Mouse (Mus musculus): ENCODE data around the gene Eci2.

GRCm38 (mm10) chr13:34964419-34964818 lies 62.5 kb downstream of the Eci2 start:
- TF ChIP-seq CTCF (IDR thresholded peaks at IDR 0.05; ENCODE audit: control insufficient read depth, insufficient read depth, low read length) (no peak), POLR2A (IDR thresholded peaks at IDR 0.05; ENCODE audit: borderline replicate concordance, control insufficient read depth, low read depth, low read length) (no peak)

Measured in bone marrow, adult 2 months (tissue).